Mouse (Mus musculus) G1E (cell line): ENCODE data around the gene Gm11084. TPM values are rescaled to one million over a fixed set of nuclear protein-coding genes. Genes with fewer than 3 reads are reported as not detected.

ENCODE experiments used
- ATAC-seq: 2 replicates; pipeline ENCODE4 v1.8.0; 2016; ENCODE audit warnings: mild to moderate bottlenecking; ENCODE audit not compliant: insufficient number of reproducible peaks, poor library complexity, low FRiP score, severe bottlenecking; ENCODE audit errors: extremely low read depth
- DNase-seq: peaks from one replicate; pipeline ENCODE4 v3.0.0; 2012; ENCODE audit warnings: low spot score
- H3K27me3 ChIP-seq: 2 replicates; pipeline ENCODE4 v1.6.1; 2012; ENCODE audit warnings: mild to moderate bottlenecking, low read length, inconsistent platforms; ENCODE audit not compliant: insufficient read depth
- H3K36me3 ChIP-seq: replicated peaks from 2 replicates; pipeline ENCODE3; 2012; ENCODE audit warnings: mild to moderate bottlenecking, inconsistent platforms
- H3K4me1 ChIP-seq: 2 replicates; pipeline ENCODE4 v1.6.1; 2012; ENCODE audit warnings: low read depth, low read length, inconsistent platforms, mixed read lengths; ENCODE audit not compliant: insufficient read depth
- H3K4me3 ChIP-seq: 2 replicates; pipeline ENCODE4 v1.5.1; 2012; ENCODE audit warnings: low read depth, mild to moderate bottlenecking, inconsistent platforms, low read length, moderate library complexity, mixed read lengths
- H3K9me3 ChIP-seq: replicated peaks from 2 replicates; pipeline ENCODE4 v1.6.1; 2012; ENCODE audit warnings: inconsistent platforms
- CTCF ChIP-seq: IDR thresholded peaks from 2 replicates; pipeline ENCODE4 v1.5.1; 2012; ENCODE audit warnings: low read depth, low read length, inconsistent platforms, mixed read lengths
- GATA1 ChIP-seq: IDR thresholded peaks from 2 replicates; pipeline ENCODE4 v1.6.1; 2012; ENCODE audit warnings: borderline replicate concordance, low read length, inconsistent platforms, mixed read lengths
- GATA2 ChIP-seq: IDR thresholded peaks from 2 replicates; pipeline ENCODE4 v1.6.1; 2012; ENCODE audit warnings: low read depth, low read length, inconsistent platforms, borderline replicate concordance
- POLR2AphosphoS5 ChIP-seq: IDR thresholded peaks from 2 replicates; pipeline ENCODE4 v1.6.1; 2012; ENCODE audit warnings: low read depth, low read length, inconsistent platforms; ENCODE audit not compliant: insufficient replicate concordance
- TAL1 ChIP-seq: conservative IDR thresholded peaks from 2 replicates; pipeline ENCODE4 v1.6.1; 2012; ENCODE audit warnings: low read depth, low read length, inconsistent platforms, mixed read lengths
- polyA plus RNA-seq: library from polyadenylated mRNA; stranded (reverse); fragments of >175 nt; gene quantifications from 2 replicates; pipeline ENCODE4 v1.2.3, GENCODE M21; 2012
- total RNA-seq, 2 experiments: library from RNA; stranded (forward) in 1 of 2; stranded (reverse) in 1 of 2; fragments of 200-1000 nt in 1 of 2; fragments of >200 nt in 1 of 2; fragmentation: Nextera tagmentation in 1 of 2; gene quantifications; 2 replicates each; pipeline ENCODE4 v1.2.3; 2014 to 2017

Gm11084 gene
- total and polyA plus RNA-seq, 3 experiments = not detected

GRCm38 (mm10) chr2:72983211-72983610 lies 3.3 kb downstream of the Gm11084 start:
- Histone ChIP-seq H3K9me3 (no peaks in the 10 kb centered on the region), H3K27me3 (no peaks in the 10 kb centered on the region), H3K4me1 (peaks cover 17% of the 10 kb centered on the region), H3K36me3 (peaks cover under 1% of the 10 kb centered on the region), H3K4me3 (no peak overlapping the region)
- ATAC-seq (no peak), DNase-seq (no peak)
- TF ChIP-seq GATA2 (no peak), POLR2AphosphoS5 (no peak), TAL1 (no peak), CTCF (no peak), GATA1 (no peak)

GRCm38 (mm10) chr2:72982110-72982785 lies 4.3 kb downstream of the Gm11084 start:
- no peaks in the 10 kb centered on the region for H3K9me3 ChIP-seq
- ATAC-seq (no peak), DNase-seq (no peak)
- no peak overlapping the region for H3K4me3 ChIP-seq
- H3K36me3 ChIP-seq = no peaks in the 10 kb centered on the region
- peaks cover 19% of the 10 kb centered on the region for H3K4me1 ChIP-seq
- TF ChIP-seq TAL1 (no peak), CTCF (no peak)
- H3K27me3 ChIP-seq = no peaks in the 10 kb centered on the region

- no peaks in the 10 kb centered on the region for H3K27me3 ChIP-seq
- no peak for TF ChIP-seq TAL1
- TF ChIP-seq POLR2AphosphoS5 = no peak
- TF ChIP-seq GATA2 = no peak
- TF ChIP-seq GATA1 = no peak
- no peak for TF ChIP-seq CTCF
- ATAC-seq (no peak), DNase-seq (no peak)
- no peak overlapping the region for H3K4me3 ChIP-seq
- H3K9me3 ChIP-seq = no peaks in the 10 kb centered on the region
- peaks cover 22% of the 10 kb centered on the region for H3K4me1 ChIP-seq
- no peaks in the 10 kb centered on the region for H3K36me3 ChIP-seq
These were observed 4.9 kb downstream of the Gm11084 start for GRCm38 (mm10) chr2:72981441-72982109.

DNA sequence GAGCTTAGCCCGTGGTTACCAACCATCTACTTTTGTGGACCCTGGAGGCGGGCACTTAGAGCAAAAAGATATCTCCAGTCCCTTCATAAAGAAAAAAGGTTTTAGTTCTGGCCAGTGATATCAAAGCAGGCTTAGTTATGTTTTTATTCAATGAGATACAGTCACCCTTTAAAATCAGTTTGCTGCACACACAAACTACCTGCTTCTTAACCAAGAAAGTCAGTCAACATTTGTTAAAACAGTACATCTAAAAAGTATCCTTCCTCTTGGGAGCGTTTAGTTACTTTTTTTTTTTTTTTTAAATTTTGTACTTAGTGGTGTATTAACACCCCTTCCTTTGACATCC lies 5.5 kb downstream of the Gm11084 start:
- Histone ChIP-seq H3K9me3 (no peaks in the 10 kb centered on the region), H3K27me3 (no peaks in the 10 kb centered on the region), H3K4me1 (peaks cover 25% of the 10 kb centered on the region), H3K36me3 (peaks cover 1% of the 10 kb centered on the region), H3K4me3 (peak overlapping the region; percentile 94)
- no peak for DNase-seq
- no peak for ATAC-seq
- TF ChIP-seq GATA1 (no peak), TAL1 (no peak), GATA2 (no peak), POLR2AphosphoS5 (no peak), CTCF (no peak)

DNA sequence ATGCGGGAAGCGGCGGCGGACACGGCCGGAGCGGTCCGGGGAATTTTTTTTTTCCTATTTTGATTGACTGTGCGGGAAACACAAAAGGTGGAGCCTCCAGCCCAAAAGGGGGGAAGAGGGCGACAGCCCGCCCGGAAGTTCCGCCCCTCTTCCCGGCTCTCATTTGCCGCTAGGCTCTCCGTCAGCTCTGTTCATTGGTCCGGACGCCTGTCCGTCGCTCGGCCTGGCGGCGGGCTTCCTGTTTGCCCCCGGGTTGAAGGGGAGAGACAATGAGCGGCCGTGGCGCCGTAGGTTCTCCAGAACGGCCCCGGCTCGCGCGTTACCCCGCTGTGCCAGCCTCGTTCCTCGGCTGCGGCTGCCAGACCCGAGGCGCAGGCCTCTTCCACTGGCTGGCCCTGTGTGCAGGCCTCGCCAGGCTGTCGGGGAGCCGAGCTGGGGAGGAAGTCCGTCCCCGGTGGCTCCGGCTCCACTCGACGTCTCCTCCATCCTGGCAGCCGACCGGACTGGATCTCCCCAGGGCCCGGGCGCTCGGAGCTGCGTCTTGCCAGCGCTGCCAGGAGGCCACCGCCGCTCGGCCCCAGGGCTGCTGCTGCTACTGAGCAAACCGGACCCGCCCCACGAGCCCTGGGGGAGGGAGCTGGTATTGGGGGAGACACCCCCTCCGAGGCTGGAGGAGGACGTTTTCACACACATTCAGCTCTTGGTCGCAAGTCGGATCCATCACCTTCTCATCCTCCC lies 6.0 kb downstream of the Gm11084 start, which contains the start of gene Sp3:
Sp3 (minus strand) TSS at position 110 of the 738 bp plus-strand sequence.
- peaks cover 7% of the 10 kb centered on the region for H3K36me3 ChIP-seq
- TF ChIP-seq POLR2AphosphoS5 (no peak), CTCF (no peak), GATA1 (no peak), GATA2 (no peak), TAL1 (no peak)
- ATAC-seq = peak; percentile 78

DNA sequence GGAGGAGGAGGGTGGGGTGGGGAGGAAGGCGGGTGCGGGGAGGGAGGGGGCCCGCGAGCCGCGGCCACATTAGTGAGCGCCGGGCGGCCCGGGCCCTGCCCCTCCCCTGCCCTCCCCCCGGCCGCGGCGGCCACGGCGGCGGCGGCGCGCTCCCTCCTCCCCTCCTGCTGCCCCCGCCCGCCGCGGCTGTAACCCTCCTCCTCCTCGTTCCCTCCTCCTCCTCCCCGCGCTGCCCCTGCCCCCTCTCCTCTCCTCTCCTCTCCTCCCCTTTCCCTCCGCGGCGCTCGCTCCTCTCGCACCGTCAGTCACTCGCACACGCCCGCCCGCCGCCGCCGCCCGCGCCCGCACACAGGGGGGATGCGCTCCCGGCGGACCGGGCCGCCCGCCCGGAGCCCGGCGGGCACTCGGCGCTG lies 6.9 kb downstream of the Gm11084 start:
- H3K4me1 ChIP-seq = peaks cover 31% of the 10 kb centered on the region
- H3K9me3 ChIP-seq = no peaks in the 10 kb centered on the region
- TF ChIP-seq CTCF (no peak), TAL1 (no peak), GATA1 (no peak), POLR2AphosphoS5 (no peak), GATA2 (no peak)
- DNase-seq (peak; percentile 74), ATAC-seq (peak; percentile 73)
- H3K4me3 ChIP-seq = peak overlapping the region; percentile 94
- peaks cover 8% of the 10 kb centered on the region for H3K36me3 ChIP-seq
- no peaks in the 10 kb centered on the region for H3K27me3 ChIP-seq

More for the DNA sequence above, 6.0 kb downstream of the Gm11084 start, which contains the start of gene Sp3:
- H3K27me3 ChIP-seq = no peaks in the 10 kb centered on the region
- H3K4me3 ChIP-seq = peak within 1 kb of the TSS; percentile 94
- H3K9me3 ChIP-seq = no peaks in the 10 kb centered on the region
- peak; percentile 99 for DNase-seq
- H3K4me1 ChIP-seq = peaks cover 30% of the 10 kb centered on the region
